Mouse (Mus musculus): ENCODE results near the gene Slc25a21. TPM values are rescaled to one million over a fixed set of nuclear protein-coding genes. Genes with fewer than 3 reads are reported as not detected.
A peak's percentile ranks its signal among the peaks of the same experiment; 100 is the strongest.

Slc25a21 gene
- polyA plus RNA-seq, 1 experiment: 5.0 TPM

DNA sequence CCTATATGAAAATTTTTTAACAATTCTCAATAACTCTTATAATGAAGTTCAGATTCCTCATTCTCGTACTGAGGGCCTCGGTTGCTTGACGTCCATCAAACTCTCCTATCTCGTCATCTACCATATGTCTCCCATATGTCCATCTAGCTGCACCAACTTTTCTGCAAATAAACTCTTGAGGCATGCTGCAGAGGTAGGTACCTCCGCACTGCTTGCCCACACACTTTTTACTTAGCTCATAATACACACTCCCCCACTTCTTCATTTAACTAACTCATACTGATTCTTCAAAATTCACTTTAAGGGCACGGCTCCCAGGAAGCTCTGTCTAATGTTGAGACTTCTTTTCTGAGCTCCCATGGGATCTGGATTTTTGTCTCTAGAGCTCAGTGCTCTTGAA lies 222.0 kb downstream of the Slc25a21 start:
- Histone ChIP-seq H3K27ac (ENCODE audit: insufficient read depth, low read depth, low read length) (no peak overlapping the region), H3K27me3 (replicated peaks; ENCODE audit: control insufficient read depth, insufficient read depth, low read length) (no peaks in the 10 kb centered on the region), H3K36me3 (ENCODE audit: control insufficient read depth, insufficient read depth, low read length) (no peaks in the 10 kb centered on the region), H3K4me3 (ENCODE audit: insufficient read depth, low read depth, low read length) (no peak overlapping the region), H3K4me1 (ENCODE audit: control insufficient read depth, insufficient read depth, low read length) (no peaks in the 10 kb centered on the region)
- 94% methylated on average over 6 of the region's 6 CpGs for WGBS
- no peak for DNase-seq
- TF ChIP-seq CTCF (conservative IDR thresholded peaks at IDR 0.05; ENCODE audit: insufficient read depth, insufficient read length, low read depth, low read length) (no peak), POLR2A (IDR thresholded peaks at IDR 0.05; ENCODE audit: low read depth, low read length) (no peak)

DNA sequence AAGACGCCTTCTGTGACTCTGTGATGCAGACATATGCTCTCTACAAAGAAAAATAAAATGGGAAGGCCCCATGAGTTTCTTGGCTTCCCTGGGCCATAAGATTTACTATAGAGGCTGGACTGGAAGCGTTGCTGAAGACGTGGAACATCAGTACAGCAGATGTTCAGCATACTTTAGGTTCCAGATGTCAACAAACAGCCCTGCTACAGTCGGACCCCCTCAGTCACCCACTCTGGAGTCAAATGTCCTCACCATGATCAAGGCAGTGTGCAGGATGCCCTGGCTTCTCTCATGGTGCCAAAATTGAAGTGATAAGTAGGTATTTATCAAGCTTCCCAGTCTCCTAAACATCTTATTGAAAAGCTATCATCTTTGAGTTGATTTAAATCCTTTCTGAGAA lies 234.0 kb downstream of the Slc25a21 start:
- no peak for DNase-seq
- no peaks in the 10 kb centered on the region for H3K36me3 ChIP-seq (ENCODE audit: control insufficient read depth, insufficient read depth, low read length)
- no peak overlapping the region for H3K4me3 ChIP-seq (ENCODE audit: insufficient read depth, low read depth, low read length)
- no peaks in the 10 kb centered on the region for H3K27me3 ChIP-seq (replicated peaks; ENCODE audit: control insufficient read depth, insufficient read depth, low read length)
- no peak overlapping the region for H3K27ac ChIP-seq (ENCODE audit: insufficient read depth, low read depth, low read length)
- TF ChIP-seq CTCF (conservative IDR thresholded peaks at IDR 0.05; ENCODE audit: insufficient read depth, insufficient read length, low read depth, low read length): no peak
- TF ChIP-seq POLR2A (IDR thresholded peaks at IDR 0.05; ENCODE audit: low read depth, low read length): no peak
- H3K4me1 ChIP-seq (ENCODE audit: control insufficient read depth, insufficient read depth, low read length): no peaks in the 10 kb centered on the region
- 41% methylated on average over 4 of the region's 4 CpGs for WGBS

GRCm38 (mm10) chr12:56959230-56960051 lies 237.8 kb downstream of the Slc25a21 start:
- no peak for DNase-seq
- no peaks in the 10 kb centered on the region for H3K36me3 ChIP-seq (ENCODE audit: control insufficient read depth, insufficient read depth, low read length)
- no peaks in the 10 kb centered on the region for H3K27me3 ChIP-seq (replicated peaks; ENCODE audit: control insufficient read depth, insufficient read depth, low read length)
- 35% methylated on average over 9 of the region's 9 CpGs for WGBS
- H3K27ac ChIP-seq (ENCODE audit: insufficient read depth, low read depth, low read length): no peak overlapping the region
- H3K4me3 ChIP-seq (ENCODE audit: insufficient read depth, low read depth, low read length): no peak overlapping the region
- H3K4me1 ChIP-seq (ENCODE audit: control insufficient read depth, insufficient read depth, low read length): no peaks in the 10 kb centered on the region
- TF ChIP-seq CTCF (conservative IDR thresholded peaks at IDR 0.05; ENCODE audit: insufficient read depth, insufficient read length, low read depth, low read length): no peak
- no peak for TF ChIP-seq POLR2A (IDR thresholded peaks at IDR 0.05; ENCODE audit: low read depth, low read length)

DNA sequence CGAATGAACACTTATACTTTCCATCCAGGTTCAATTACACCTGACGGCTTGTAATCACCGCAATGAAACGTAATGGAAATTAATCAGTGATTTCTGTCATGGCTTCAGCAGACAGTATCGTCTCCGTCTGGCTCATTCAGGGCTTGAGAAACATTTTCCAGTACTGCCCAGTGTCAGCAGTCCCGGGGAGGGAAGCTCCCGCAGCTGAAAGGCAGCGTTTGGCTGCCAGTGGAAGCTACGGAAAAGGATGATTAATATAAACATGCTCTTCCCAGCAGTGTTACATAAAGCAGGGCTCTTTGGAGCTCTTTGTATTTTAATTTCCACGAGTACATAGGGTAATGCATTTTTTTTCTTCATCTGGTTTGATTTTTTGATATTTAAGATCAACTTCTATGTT lies 239.0 kb downstream of the Slc25a21 start:
- TF ChIP-seq POLR2A (IDR thresholded peaks at IDR 0.05; ENCODE audit: low read depth, low read length) (no peak), CTCF (conservative IDR thresholded peaks at IDR 0.05; ENCODE audit: insufficient read depth, insufficient read length, low read depth, low read length) (no peak)
- H3K4me1 ChIP-seq (ENCODE audit: control insufficient read depth, insufficient read depth, low read length): no peaks in the 10 kb centered on the region
- no peak overlapping the region for H3K4me3 ChIP-seq (ENCODE audit: insufficient read depth, low read depth, low read length)
- no peaks in the 10 kb centered on the region for H3K36me3 ChIP-seq (ENCODE audit: control insufficient read depth, insufficient read depth, low read length)
- no peak overlapping the region for H3K27ac ChIP-seq (ENCODE audit: insufficient read depth, low read depth, low read length)
- H3K27me3 ChIP-seq (replicated peaks; ENCODE audit: control insufficient read depth, insufficient read depth, low read length): no peaks in the 10 kb centered on the region
- no peak for DNase-seq
- WGBS: 50% methylated on average over 11 of the region's 11 CpGs

DNA sequence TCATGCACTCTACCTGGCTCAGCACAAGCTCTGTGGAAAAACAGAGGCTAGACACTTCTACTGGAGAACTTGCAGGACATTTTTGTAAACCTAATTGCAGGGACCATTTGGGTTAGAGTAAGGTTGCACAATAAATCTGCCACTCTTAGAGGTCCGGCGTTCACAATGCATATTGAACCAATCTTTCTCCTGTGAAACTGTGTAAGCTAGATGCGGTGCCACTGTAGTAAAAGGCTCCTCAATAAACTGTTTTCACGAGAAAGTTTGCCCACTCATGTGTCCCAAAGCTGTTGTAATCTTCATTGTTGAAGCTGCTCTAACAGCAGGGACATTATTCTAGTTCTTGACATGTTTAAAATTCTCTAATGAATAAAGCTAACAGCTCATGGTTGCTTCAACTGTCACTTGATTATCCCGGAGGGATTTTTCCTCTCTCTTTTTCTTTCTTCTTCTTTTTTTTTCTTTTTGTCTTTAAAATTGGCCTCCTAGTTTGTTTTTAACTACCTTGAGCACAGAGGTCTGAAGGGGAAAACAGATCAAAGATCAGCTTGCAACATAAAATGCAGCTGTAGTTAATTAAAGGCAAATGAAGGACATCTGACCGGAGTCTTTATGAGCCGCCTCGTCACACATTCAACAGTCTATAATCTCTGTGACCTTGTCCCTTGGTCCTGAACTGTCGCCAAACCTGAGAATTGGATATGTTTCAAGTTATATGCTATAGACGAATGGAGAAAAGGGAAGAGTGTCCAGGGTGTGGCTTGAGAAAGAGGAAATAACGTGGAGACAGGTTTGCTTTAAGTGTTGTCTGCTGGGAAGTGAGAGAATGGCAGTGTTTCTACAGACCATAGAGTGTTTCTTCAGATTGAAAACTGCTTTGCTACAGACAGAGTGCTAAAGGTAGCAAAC lies 245.3 kb downstream of the Slc25a21 start:
- WGBS: 18% methylated on average over 11 of the region's 11 CpGs
- TF ChIP-seq CTCF (conservative IDR thresholded peaks at IDR 0.05; ENCODE audit: insufficient read depth, insufficient read length, low read depth, low read length) (no peak), POLR2A (IDR thresholded peaks at IDR 0.05; ENCODE audit: low read depth, low read length) (no peak)
- H3K36me3 ChIP-seq (ENCODE audit: control insufficient read depth, insufficient read depth, low read length): no peaks in the 10 kb centered on the region
- peak; percentile 78 for DNase-seq
- peaks cover 9% of the 10 kb centered on the region; the same call in 1 of the 2 replicates for H3K4me1 ChIP-seq (ENCODE audit: control insufficient read depth, insufficient read depth, low read length)
- H3K4me3 ChIP-seq (ENCODE audit: insufficient read depth, low read depth, low read length): no peak overlapping the region
- no peaks in the 10 kb centered on the region for H3K27me3 ChIP-seq (replicated peaks; ENCODE audit: control insufficient read depth, insufficient read depth, low read length)
- peak overlapping the region; percentile 100 for H3K27ac ChIP-seq (ENCODE audit: insufficient read depth, low read depth, low read length)

DNA sequence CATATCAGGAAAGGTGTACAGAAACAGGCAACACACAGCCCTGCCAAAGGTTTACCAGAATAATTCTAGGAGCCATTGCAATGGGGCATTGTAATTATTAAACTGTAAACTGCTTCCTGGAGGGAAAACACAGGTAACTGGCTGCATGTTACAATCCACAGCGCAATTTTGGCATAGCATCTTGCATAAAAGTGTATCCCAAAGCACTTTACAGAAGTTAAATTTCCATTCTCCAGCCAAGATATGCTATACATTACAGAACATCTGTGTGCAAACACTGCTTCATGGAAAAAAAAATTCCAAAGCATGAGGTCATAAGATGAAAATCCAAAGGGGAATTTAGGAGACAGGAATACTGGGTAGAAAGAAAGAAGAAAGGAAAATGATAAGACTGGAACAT lies 253.0 kb downstream of the Slc25a21 start:
- WGBS: 61% methylated on average over 1 of the region's 1 CpGs

DNA sequence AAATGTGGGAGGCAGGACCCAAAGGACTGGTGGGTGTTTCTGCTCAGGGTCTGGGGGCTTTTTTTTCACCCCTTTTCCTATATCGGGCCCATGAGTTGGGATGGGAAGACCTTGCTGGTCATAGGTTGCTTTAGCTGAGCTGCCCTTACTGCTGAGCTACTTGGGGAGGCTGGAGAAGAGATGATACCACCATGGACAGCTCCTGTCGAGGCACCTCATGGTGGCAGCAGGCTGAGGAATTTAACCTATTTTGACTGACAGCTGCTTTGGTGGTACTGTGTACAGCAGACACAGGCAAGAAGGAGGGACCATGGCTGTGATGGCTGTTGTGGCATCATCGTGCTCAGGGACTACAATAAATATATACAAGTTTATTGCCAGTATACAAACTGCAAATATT lies 256.4 kb downstream of the Slc25a21 start:
- no peak for TF ChIP-seq POLR2A (IDR thresholded peaks at IDR 0.05; ENCODE audit: low read depth, low read length)
- no peak for TF ChIP-seq CTCF (conservative IDR thresholded peaks at IDR 0.05; ENCODE audit: insufficient read depth, insufficient read length, low read depth, low read length)
- Histone ChIP-seq H3K27me3 (replicated peaks; ENCODE audit: control insufficient read depth, insufficient read depth, low read length) (no peaks in the 10 kb centered on the region), H3K36me3 (ENCODE audit: control insufficient read depth, insufficient read depth, low read length) (no peaks in the 10 kb centered on the region), H3K4me3 (ENCODE audit: insufficient read depth, low read depth, low read length) (no peak overlapping the region), H3K27ac (ENCODE audit: insufficient read depth, low read depth, low read length) (no peak overlapping the region), H3K4me1 (ENCODE audit: control insufficient read depth, insufficient read depth, low read length) (no peaks in the 10 kb centered on the region)
- WGBS: 51% methylated on average over 3 of the region's 3 CpGs
- no peak for DNase-seq

More for the DNA sequence above, 253.0 kb downstream of the Slc25a21 start:
- no peak overlapping the region for H3K4me3 ChIP-seq (ENCODE audit: insufficient read depth, low read depth, low read length)
- no peaks in the 10 kb centered on the region for H3K4me1 ChIP-seq (ENCODE audit: control insufficient read depth, insufficient read depth, low read length)
- TF ChIP-seq POLR2A (IDR thresholded peaks at IDR 0.05; ENCODE audit: low read depth, low read length) (no peak), CTCF (conservative IDR thresholded peaks at IDR 0.05; ENCODE audit: insufficient read depth, insufficient read length, low read depth, low read length) (no peak)
- DNase-seq: peak; percentile 16
- no peaks in the 10 kb centered on the region for H3K27me3 ChIP-seq (replicated peaks; ENCODE audit: control insufficient read depth, insufficient read depth, low read length)
- H3K36me3 ChIP-seq (ENCODE audit: control insufficient read depth, insufficient read depth, low read length): no peaks in the 10 kb centered on the region
- no peak overlapping the region for H3K27ac ChIP-seq (ENCODE audit: insufficient read depth, low read depth, low read length)

Measured in kidney, adult 2 months (tissue).